Mouse (Mus musculus): ENCODE data around the gene Zfp866.

GRCm38 (mm10) chr8:69799261-69799660, 8.3 kb upstream of the Zfp866 start:
- TF ChIP-seq POLR2A (IDR thresholded peaks at IDR 0.05; ENCODE audit: insufficient read depth, low read length) (no peak), CTCF (IDR thresholded peaks at IDR 0.05; ENCODE audit: low read depth, low read length) (no peak)

All from ES-Bruce4 (cell line).